8 mouse cellular contexts compared by ENCODE assay signal in genomic region chr10:99577041-99577681, GRCm38 (mm10).
DNase-seq lines count a peak whose midpoint lies in the region; ATAC-seq and TF ChIP-seq lines count a peak whose summit lies in the region.

No protein-coding gene starts in this region.

- H3K9me3 ChIP-seq in embryonic facial prominence, embryonic 13.5 days, result no peaks in the 10 kb centered on the region
- H3K9me3 ChIP-seq in intestine, embryonic 15.5 days, result no peaks in the 10 kb centered on the region
- no peaks in the 10 kb centered on the region for H3K9me3 ChIP-seq in liver, embryonic 14.5 days (ENCODE audit: control insufficient read depth, low read length)
- H3K9me3 ChIP-seq in neural tube, embryonic 15.5 days (replicated peaks), result no peaks in the 10 kb centered on the region

- H3K4me3 ChIP-seq in embryonic facial prominence, embryonic 13.5 days, result no peak overlapping the region
- no peak overlapping the region for H3K4me3 ChIP-seq in intestine, embryonic 15.5 days (replicated peaks)
- H3K4me3 ChIP-seq in liver, embryonic 14.5 days (ENCODE audit: insufficient read depth in 1 of 2, low read depth in 2 of 2, low read length in 2 of 2), result no peak overlapping the region
- no peak overlapping the region for H3K4me3 ChIP-seq in neural tube, embryonic 15.5 days (replicated peaks)

- no peak for TF ChIP-seq EP300 in liver, embryonic 14.5 days (IDR thresholded peaks at IDR 0.05; ENCODE audit: low read depth)

- H3K27ac ChIP-seq in embryonic facial prominence, embryonic 13.5 days, result no peak overlapping the region
- H3K27ac ChIP-seq in intestine, embryonic 15.5 days, result no peak overlapping the region
- no peak overlapping the region for H3K27ac ChIP-seq in liver, embryonic 14.5 days
- H3K27ac ChIP-seq in neural tube, embryonic 15.5 days (replicated peaks), result no peak overlapping the region

- peaks cover 3% of the 10 kb centered on the region for H3K4me1 ChIP-seq in embryonic facial prominence, embryonic 13.5 days
- no peaks in the 10 kb centered on the region for H3K4me1 ChIP-seq in intestine, embryonic 15.5 days (replicated peaks)
- no peaks in the 10 kb centered on the region for H3K4me1 ChIP-seq in liver, embryonic 14.5 days (replicated peaks; ENCODE audit: control insufficient read depth in 2 of 2, insufficient read depth in 2 of 2, low read length in 1 of 2)
- no peaks in the 10 kb centered on the region for H3K4me1 ChIP-seq in neural tube, embryonic 15.5 days

- H3K4me2 ChIP-seq in embryonic facial prominence, embryonic 13.5 days, result peak overlapping the region; percentile 30
- H3K4me2 ChIP-seq in intestine, embryonic 15.5 days (replicated peaks), result no peak overlapping the region
- no peak overlapping the region for H3K4me2 ChIP-seq in liver, embryonic 14.5 days (ENCODE audit: low read depth)
- H3K4me2 ChIP-seq in neural tube, embryonic 15.5 days, result no peak overlapping the region; the same call in 1 of the 2 replicates

- ATAC-seq in embryonic facial prominence, embryonic 13.5 days (ENCODE audit: insufficient number of reproducible peaks, insufficient read depth, low FRiP score, low TSS enrichment, low read depth), result no peak
- ATAC-seq in intestine, embryonic 15.5 days, result peak; percentile 44; the same call in 1 of the 2 replicates
- ATAC-seq in liver, embryonic 14.5 days (ENCODE audit: insufficient read depth), result no peak
- ATAC-seq in neural tube, embryonic 15.5 days (ENCODE audit: low FRiP score), result peak; percentile 64; the same call in 1 of the 2 replicates

- H3K36me3 ChIP-seq in embryonic facial prominence, embryonic 13.5 days, result no peaks in the 10 kb centered on the region
- no peaks in the 10 kb centered on the region for H3K36me3 ChIP-seq in intestine, embryonic 15.5 days
- H3K36me3 ChIP-seq in liver, embryonic 14.5 days (replicated peaks; ENCODE audit: control insufficient read depth, insufficient read depth, low read depth), result no peaks in the 10 kb centered on the region
- H3K36me3 ChIP-seq in neural tube, embryonic 15.5 days, result no peaks in the 10 kb centered on the region

- TF ChIP-seq CTCF in liver, embryonic 14.5 days (IDR thresholded peaks at IDR 0.05; ENCODE audit: low read depth), result peak; percentile 79

- peak; percentile 39 to 46 for DNase-seq in frontal cortex, postnatal 36 days (ENCODE audit: low spot score in 2 of 2)
- no peak for DNase-seq in frontal cortex, postnatal 25 days (ENCODE audit: low spot score in 2 of 2)
- DNase-seq in B cell, adult 2 months, result peak; percentile 72 to 76
- peak; percentile 51 to 73 for DNase-seq in adrenal gland, postnatal 36 days
- DNase-seq in liver, embryonic 14.5 days (ENCODE audit: low read depth in 3 of 3, low spot score in 3 of 3), result peak in 1 of 3 experiments; percentile 3

- 19% methylated on average over 12 of the region's 12 CpGs for WGBS in embryonic facial prominence, embryonic 13.5 days
- WGBS in intestine, embryonic 15.5 days, result 21% methylated on average over 12 of the region's 12 CpGs
- 22% methylated on average over 12 of the region's 12 CpGs for whole genome bisulfite sequencing in liver, embryonic 14.5 days (ENCODE audit: insufficient replicate concordance)
- WGBS in neural tube, embryonic 15.5 days, result 24% methylated on average over 12 of the region's 12 CpGs

- no peaks in the 10 kb centered on the region for H3K27me3 ChIP-seq in embryonic facial prominence, embryonic 13.5 days
- no peaks in the 10 kb centered on the region for H3K27me3 ChIP-seq in intestine, embryonic 15.5 days (replicated peaks)
- no peaks in the 10 kb centered on the region for H3K27me3 ChIP-seq in liver, embryonic 14.5 days (ENCODE audit: control insufficient read depth, insufficient read depth, low read length)
- H3K27me3 ChIP-seq in neural tube, embryonic 15.5 days (replicated peaks), result no peaks in the 10 kb centered on the region

- no peak overlapping the region for H3K9ac ChIP-seq in embryonic facial prominence, embryonic 13.5 days
- H3K9ac ChIP-seq in intestine, embryonic 15.5 days, result no peak overlapping the region
- no peak overlapping the region for H3K9ac ChIP-seq in liver, embryonic 14.5 days (replicated peaks)
- no peak overlapping the region for H3K9ac ChIP-seq in neural tube, embryonic 15.5 days (replicated peaks)

Comparison
In these comparisons a context has a peak if more than half of its experiments do, and no peak if none do; other contexts are left out.
1. DNase-seq: peak in frontal cortex, postnatal 36 days (2 of 2), B cell, adult 2 months (2 of 2) and adrenal gland, postnatal 36 days (2 of 2); none in frontal cortex, postnatal 25 days (0 of 2).
2. ATAC-seq: peak in intestine, embryonic 15.5 days (single experiment) and neural tube, embryonic 15.5 days (single experiment); none in embryonic facial prominence, embryonic 13.5 days (single experiment) and liver, embryonic 14.5 days (single experiment).